Mouse (Mus musculus) spleen, adult 2 months (tissue): Measurements from ENCODE around the gene Zfp770.

ENCODE experiments used
- CTCF ChIP-seq: fragments of 200-500 bp; IDR thresholded peaks from 2 replicates; pipeline ENCODE4 v1.5.1; 2011; ENCODE audit warnings: mild to moderate bottlenecking, inconsistent platforms; ENCODE audit not compliant: insufficient read depth, insufficient read length, insufficient replicate concordance; ENCODE audit errors: extremely low read depth
- POLR2A ChIP-seq: fragments of 200-500 bp; IDR thresholded peaks from 2 replicates; pipeline ENCODE4 v1.6.1; 2011; ENCODE audit warnings: low read depth, low read length, inconsistent platforms

GRCm38 (mm10) chr2:114156639-114157038 lies 44.6 kb downstream of the Zfp770 start:
- TF ChIP-seq CTCF (no peak), POLR2A (no peak)
